Mouse (Mus musculus) MEL (cell line): Measurements from ENCODE around the gene Def8.

Source experiments
- BHLHE40 ChIP-seq: IDR thresholded peaks from 2 replicates; pipeline ENCODE4 v1.6.1; 2012; ENCODE audit warnings: low read depth, mild to moderate bottlenecking, inconsistent platforms, low read length, improper control_type of control experiment, borderline replicate concordance
- CHD1 ChIP-seq: IDR thresholded peaks from 2 replicates; pipeline ENCODE4 v1.6.1; 2012; ENCODE audit warnings: low read depth, mild to moderate bottlenecking, inconsistent platforms, low read length, improper control_type of control experiment
- CHD2 ChIP-seq: IDR thresholded peaks from 2 replicates; pipeline ENCODE4 v1.6.1; 2011; ENCODE audit warnings: low read length, improper control_type of control experiment
- CTCF ChIP-seq, 3 experiments: IDR thresholded peaks in 2 of 3; conservative IDR thresholded peaks in 1 of 3; 2 replicates each; pipeline ENCODE4 v1.5.1; 2011 to 2012; ENCODE audit warnings: low read length in 3 of 3, low read depth in 2 of 3, mild to moderate bottlenecking in 2 of 3, improper control_type of control experiment in 1 of 3, inconsistent platforms in 1 of 3, mixed read lengths in 1 of 3, moderate library complexity in 1 of 3; ENCODE audit not compliant: control insufficient read depth in 1 of 3, insufficient read depth in 1 of 3, poor library complexity in 1 of 3, severe bottlenecking in 1 of 3
- E2F4 ChIP-seq: IDR thresholded peaks from 2 replicates; pipeline ENCODE4 v1.6.1; 2011; ENCODE audit warnings: low read depth, low read length, improper control_type of control experiment, borderline replicate concordance
- EP300 ChIP-seq, 2 experiments: IDR thresholded peaks; 2 replicates each; pipeline ENCODE4 v1.6.1; 2011; ENCODE audit warnings: improper control_type of control experiment in 2 of 2, low read length in 2 of 2, low read depth in 1 of 2, mild to moderate bottlenecking in 1 of 2
- ETS1 ChIP-seq: IDR thresholded peaks from 2 replicates; pipeline ENCODE4 v1.6.1; 2012; ENCODE audit warnings: low read depth, mild to moderate bottlenecking, inconsistent platforms, low read length, improper control_type of control experiment, moderate library complexity
- MAFK ChIP-seq: IDR thresholded peaks from 2 replicates; pipeline ENCODE4 v1.6.1; 2011; ENCODE audit warnings: low read depth, mild to moderate bottlenecking, low read length, improper control_type of control experiment, borderline replicate concordance
- MYB ChIP-seq: IDR thresholded peaks from 2 replicates; pipeline ENCODE4 v1.6.1; 2011; ENCODE audit warnings: mild to moderate bottlenecking, low read depth, low read length, improper control_type of control experiment
- POLR2A ChIP-seq, 2 experiments: IDR thresholded peaks; 2 replicates each; pipeline ENCODE4 v1.6.1; 2011 to 2012; ENCODE audit warnings: low read length in 2 of 2, mild to moderate bottlenecking in 2 of 2, control low read depth in 1 of 2, improper control_type of control experiment in 1 of 2, low read depth in 1 of 2, moderate library complexity in 1 of 2; ENCODE audit not compliant: control insufficient read depth in 1 of 2, insufficient read depth in 1 of 2, poor library complexity in 1 of 2
- POLR2AphosphoS5 ChIP-seq: IDR thresholded peaks from 2 replicates; pipeline ENCODE4 v1.6.1; 2012; ENCODE audit warnings: low read depth, borderline replicate concordance, mild to moderate bottlenecking, inconsistent platforms, low read length, moderate library complexity, mixed read lengths
- TCF12 ChIP-seq: IDR thresholded peaks from 2 replicates; pipeline ENCODE4 v1.6.1; 2014; ENCODE audit warnings: low read depth, mild to moderate bottlenecking, inconsistent platforms, low read length, improper control_type of control experiment, moderate library complexity
- USF1 ChIP-seq: IDR thresholded peaks from 2 replicates; pipeline ENCODE4 v1.6.1; 2014; ENCODE audit warnings: low read depth, mild to moderate bottlenecking, inconsistent platforms, low read length, improper control_type of control experiment, moderate library complexity

- TF ChIP-seq ETS1, result no peak
- peak in 1 of 2 experiments; percentile 32; a peak in 1 of 4 replicates for TF ChIP-seq POLR2A (IDR thresholded peaks at IDR 0.05; ENCODE audit: control insufficient read depth in 1 of 2, insufficient read depth in 1 of 2, low read depth in 1 of 2, low read length in 2 of 2, poor library complexity in 1 of 2)
- no peak for TF ChIP-seq CHD2
- no peak for TF ChIP-seq CTCF (IDR thresholded peaks at IDR 0.05 in 2 of 3, conservative IDR thresholded peaks at IDR 0.05 in 1 of 3; ENCODE audit: control insufficient read depth in 1 of 3, insufficient read depth in 1 of 3, low read depth in 2 of 3, low read length in 3 of 3, poor library complexity in 1 of 3, severe bottlenecking in 1 of 3)
- no peak for TF ChIP-seq MYB
- TF ChIP-seq CHD1, result no peak
- no peak for TF ChIP-seq USF1
- no peak for TF ChIP-seq E2F4
- TF ChIP-seq EP300 (IDR thresholded peaks at IDR 0.05; ENCODE audit: low read depth in 1 of 2, low read length in 2 of 2), result no peak
- no peak for TF ChIP-seq MAFK
- no peak for TF ChIP-seq POLR2AphosphoS5
- no peak for TF ChIP-seq TCF12
- no peak for TF ChIP-seq BHLHE40
Observed at GRCm38 (mm10) chr8:123411246-123411645, 12.1 kb upstream of the Def8 start, which contains the start of gene Tubb3.
